Mouse (Mus musculus) bone marrow macrophage, adult 2 months (primary cell): ENCODE measurements around the gene Sf3b5.

Experiments used
- CTCF ChIP-seq: IDR thresholded peaks from 2 replicates; pipeline ENCODE4 v1.5.1; 2012; ENCODE audit warnings: low read depth, mild to moderate bottlenecking, low read length, moderate library complexity
- POLR2A ChIP-seq: IDR thresholded peaks from 2 replicates; pipeline ENCODE4 v1.6.1; 2012; ENCODE audit warnings: mild to moderate bottlenecking, low read depth, low read length, borderline replicate concordance

GRCm38 (mm10) chr10:12993411-12994039 is 11.6 kb upstream of the Sf3b5 start:
- TF ChIP-seq CTCF (no peak), POLR2A (no peak)
